Mouse (Mus musculus): ENCODE data around the gene Cfap97d2.

Cfap97d2 gene

GRCm38 (mm10) chr8:13705668-13706067, at the start of gene Cfap97d2:
TSS of gene Cfap97d2 (plus strand) at chr8:13705889.
- no peak for DNase-seq (ENCODE audit: low spot score in 2 of 2)

- DNase-seq (ENCODE audit: low spot score in 2 of 2): no peak
Observed at GRCm38 (mm10) chr8:13657479-13657878, 48.2 kb upstream of the Cfap97d2 start.

DNA sequence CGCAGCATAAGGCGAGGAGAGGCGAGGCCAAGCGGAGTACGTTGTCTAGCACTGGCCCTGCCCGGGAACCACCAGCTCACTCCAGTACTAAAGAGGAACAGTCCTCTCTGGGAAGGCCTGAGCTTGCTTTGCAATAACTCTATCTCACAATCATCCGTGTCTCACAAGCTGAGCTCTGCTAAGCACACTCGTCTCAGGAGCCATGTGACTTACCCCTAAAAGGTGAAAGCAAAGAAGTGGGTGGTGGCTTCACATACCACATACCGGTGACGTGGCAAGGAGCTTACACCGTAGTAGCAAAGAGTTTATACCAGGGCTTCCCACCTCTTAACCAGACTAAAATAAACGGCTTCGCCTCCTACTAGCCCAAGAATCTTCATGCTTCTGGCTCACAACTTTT, 45.4 kb upstream of the Cfap97d2 start:
- DNase-seq (ENCODE audit: low spot score in 2 of 2): no peak

DNA sequence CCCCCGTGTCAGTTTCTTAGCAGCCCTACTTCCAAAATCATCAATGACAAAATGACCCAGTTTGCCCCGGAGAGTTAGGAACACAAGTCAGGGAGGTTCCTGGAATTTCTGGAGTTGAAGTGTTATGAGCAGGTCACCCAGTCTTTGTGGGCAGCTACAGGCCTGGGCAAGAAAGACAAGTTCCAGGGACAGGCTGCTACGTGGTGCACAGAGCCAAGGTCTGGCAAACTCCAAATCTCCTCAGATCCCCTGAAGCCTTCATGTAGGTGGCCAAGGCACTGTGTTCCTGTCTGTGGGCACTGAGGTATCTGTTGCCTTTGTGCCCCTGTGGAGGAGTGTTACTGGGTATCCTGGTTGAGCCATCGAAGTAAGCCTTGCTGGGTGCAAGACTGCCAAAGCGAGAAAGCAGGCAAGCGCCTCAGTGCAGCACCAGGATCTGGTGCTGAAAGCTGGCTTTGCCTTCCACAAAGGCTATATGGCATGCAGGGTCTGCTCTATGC, 40.9 kb upstream of the Cfap97d2 start:
- no peak for DNase-seq (ENCODE audit: low spot score in 2 of 2)

DNA sequence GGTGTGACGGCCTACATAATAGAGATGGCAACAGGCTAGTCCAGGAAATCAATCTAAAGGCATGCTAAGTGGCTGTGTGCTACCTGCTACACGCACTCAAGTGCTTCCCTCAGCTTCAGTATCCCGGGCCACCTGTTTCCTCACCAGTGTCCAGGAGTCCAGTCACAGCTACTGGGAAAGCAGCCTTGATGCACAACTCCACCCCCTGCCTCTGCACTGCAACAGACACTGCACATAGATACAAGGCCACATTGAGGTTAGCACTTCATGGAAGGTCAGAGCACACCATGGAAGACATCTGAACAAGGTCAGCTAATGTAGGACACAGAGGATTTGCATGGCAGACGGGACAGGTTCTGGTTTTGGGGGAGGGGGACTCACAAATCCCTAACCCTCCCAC, 40.2 kb upstream of the Cfap97d2 start:
- no peak for DNase-seq (ENCODE audit: low spot score in 2 of 2)

GRCm38 (mm10) chr8:13665944-13666343, 39.7 kb upstream of the Cfap97d2 start:
- no peak for DNase-seq (ENCODE audit: low spot score in 2 of 2)

DNA sequence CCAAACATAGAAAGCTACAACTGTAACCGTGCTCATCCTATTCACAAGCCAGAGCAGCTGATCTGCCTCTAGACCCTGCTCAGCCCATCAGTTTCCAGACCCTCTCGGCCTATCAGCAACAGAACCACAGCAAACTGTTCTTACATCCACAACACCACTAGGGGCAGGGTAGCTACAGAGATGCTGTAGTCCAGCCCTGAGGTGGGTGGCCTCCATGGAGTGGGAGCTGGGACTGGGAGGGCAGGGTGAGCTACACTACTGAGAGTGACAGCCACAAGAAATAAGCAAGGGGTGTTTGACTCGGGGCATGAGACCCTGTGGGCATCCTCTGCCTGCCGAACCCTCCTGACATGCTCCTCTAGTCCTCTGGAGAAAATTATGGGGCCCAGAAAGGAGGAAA, 37.8 kb upstream of the Cfap97d2 start:
- no peak for DNase-seq (ENCODE audit: low spot score in 2 of 2)

- no peak for DNase-seq (ENCODE audit: low spot score in 2 of 2)
Observed at GRCm38 (mm10) chr8:13668367-13668766, 37.3 kb upstream of the Cfap97d2 start.

DNA sequence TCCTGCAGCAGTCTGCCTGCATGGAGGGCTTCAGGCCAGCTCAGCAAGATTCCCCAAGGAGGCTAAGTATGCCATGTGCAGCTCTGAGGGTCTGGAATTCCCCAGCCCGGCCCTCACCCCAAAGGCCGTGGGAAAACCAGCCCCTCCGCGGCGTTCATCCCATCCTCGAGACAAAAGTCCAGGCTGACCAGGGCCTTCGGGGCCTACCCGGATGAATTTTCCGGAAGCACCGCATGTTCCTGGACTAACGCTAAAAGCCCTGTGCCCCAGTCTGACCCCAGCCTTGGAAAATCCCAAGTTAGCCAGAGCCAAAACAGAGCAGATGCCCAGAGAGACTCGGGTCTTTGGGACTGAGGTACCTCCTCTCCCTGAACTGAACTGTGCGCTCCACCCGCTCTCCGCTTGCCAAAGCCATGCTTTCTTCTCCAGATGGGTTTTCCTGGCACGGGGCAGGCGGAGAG, 35.6 kb upstream of the Cfap97d2 start:
- DNase-seq (ENCODE audit: low spot score in 2 of 2): no peak

DNA sequence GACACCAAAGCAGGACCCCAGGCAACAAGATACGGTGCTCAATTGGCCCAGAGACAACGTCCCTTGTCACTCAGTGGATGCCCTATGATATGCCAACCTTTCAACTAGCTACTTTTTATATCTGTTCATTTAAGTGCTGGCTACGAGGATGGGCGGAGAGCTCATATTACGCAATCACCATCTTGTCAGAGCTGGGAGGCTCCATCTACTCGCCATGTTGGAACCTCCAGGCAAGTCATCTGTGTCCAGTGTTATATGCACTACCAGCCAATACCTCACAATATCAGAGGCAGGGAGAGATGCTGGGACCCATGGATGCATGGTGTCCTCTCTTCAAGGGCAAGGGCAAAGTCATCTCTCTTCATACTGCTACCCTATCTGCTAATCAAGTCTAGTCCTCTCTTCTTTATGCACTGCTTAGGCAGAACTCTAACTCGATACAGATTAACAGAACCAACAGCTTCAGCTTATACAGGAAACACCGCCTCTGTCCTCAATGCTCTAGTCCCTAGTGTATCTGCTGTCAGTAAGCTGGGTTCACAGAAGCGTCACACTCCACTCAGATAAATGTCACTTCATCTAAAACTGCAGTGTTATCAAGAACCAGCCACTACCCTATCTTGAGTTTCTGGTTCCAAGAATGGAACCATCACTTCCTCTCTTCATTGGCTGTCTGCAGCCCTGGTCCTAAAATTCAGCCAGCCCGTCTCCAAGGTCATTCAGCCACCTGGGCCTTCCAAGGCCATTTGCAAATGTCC, 34.3 kb upstream of the Cfap97d2 start:
- no peak for DNase-seq (ENCODE audit: low spot score in 2 of 2)

- no peak for DNase-seq (ENCODE audit: low spot score in 2 of 2)
Observed at GRCm38 (mm10) chr8:13673215-13673614, 32.5 kb upstream of the Cfap97d2 start.

GRCm38 (mm10) chr8:13674294-13675010, 31.2 kb upstream of the Cfap97d2 start:
- DNase-seq (ENCODE audit: low spot score in 2 of 2): no peak

DNA sequence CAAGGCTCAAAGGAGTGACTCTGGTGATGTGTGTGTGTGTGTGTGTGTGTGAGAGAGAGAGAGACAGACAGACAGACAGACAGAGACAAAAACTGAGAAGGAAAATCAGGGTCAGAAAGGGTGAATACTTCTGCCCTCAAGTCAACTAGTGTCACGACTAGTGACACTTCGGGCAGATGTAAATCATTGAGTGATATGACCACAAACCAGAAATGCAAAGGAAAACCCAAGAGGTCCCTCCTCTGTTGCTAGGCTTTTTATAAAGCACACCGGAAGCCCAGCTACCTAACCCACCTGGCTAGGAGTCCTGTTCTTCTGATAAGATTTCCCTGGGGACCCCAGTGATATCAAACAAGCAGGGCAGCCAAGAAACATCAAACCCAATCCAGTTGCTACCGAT, 30.6 kb upstream of the Cfap97d2 start:
- no peak for DNase-seq (ENCODE audit: low spot score in 2 of 2)

DNA sequence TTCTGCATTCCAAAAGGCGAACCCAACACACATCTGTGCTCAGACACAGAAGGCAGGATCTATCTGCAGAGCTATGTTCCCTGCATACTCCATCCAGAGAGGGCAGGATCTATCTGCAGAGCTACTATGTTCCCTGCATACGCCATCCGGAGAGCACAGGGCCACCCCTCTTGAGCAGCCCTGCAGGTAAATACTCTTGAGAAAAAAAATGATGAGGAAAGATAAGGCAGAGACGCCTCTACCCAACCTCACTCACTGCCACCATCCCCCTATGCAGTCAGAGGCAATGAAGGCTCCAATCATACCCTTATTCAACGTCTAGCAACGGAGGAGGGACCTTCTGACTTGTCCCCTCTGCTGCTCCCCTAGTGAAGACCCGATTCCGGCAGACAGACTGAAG, 30.2 kb upstream of the Cfap97d2 start:
- no peak for DNase-seq (ENCODE audit: low spot score in 2 of 2)

DNA sequence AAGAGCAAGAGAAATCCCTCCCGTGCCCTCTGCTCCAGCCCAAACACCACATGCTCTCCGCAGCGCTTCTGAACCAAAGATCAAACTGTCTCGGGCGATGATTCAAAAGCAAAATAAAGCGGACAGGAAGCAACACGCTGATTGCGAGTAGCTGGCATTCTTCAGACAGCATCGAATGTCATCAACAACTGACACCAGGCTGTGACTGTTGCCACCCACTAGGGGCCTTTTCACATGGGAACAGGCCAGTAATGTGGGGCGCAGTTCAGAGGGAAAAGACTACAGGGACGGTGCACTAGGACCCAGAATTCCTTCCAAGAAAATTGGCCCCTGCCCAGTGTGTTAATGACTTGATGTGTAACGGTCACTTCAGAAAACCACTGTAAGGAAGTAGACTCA, 29.4 kb upstream of the Cfap97d2 start:
- DNase-seq (ENCODE audit: low spot score in 2 of 2): peak in 1 of 2 experiments; percentile 40

DNA sequence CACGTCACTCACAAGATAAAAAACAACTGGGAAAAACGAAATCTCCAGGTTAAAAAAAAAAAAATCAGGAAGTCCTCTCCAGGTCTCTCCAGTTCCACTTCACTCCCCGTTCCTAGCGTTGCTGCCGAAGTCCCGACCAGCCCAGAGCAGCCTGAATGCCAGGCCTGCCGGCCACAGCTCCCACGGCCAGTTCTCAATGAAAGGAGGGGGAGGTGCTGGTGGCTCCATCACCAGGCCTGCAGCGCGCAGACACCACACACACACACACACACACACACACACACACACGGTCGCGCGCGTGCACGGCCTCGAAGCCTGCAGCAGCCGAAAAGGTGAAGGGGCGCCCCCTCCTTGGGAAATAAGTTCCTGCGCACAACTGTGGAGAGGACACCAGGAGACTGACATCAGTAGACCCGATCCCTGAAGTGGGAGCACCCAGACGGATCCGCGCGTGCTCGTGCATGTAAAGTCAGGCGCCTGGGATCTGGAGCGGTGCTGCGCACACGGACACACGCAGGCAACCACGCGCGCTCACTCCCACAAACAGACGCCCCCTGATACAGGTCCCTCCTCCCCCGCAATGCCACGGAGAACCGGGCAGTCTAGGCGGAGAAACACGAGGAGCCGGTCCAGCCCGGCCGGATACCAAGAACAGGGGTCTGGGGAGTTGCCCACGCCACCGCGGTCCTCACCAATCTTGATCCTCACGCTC, 28.8 kb upstream of the Cfap97d2 start:
- peak; percentile 55 to 56 for DNase-seq (ENCODE audit: low spot score in 2 of 2)

DNA sequence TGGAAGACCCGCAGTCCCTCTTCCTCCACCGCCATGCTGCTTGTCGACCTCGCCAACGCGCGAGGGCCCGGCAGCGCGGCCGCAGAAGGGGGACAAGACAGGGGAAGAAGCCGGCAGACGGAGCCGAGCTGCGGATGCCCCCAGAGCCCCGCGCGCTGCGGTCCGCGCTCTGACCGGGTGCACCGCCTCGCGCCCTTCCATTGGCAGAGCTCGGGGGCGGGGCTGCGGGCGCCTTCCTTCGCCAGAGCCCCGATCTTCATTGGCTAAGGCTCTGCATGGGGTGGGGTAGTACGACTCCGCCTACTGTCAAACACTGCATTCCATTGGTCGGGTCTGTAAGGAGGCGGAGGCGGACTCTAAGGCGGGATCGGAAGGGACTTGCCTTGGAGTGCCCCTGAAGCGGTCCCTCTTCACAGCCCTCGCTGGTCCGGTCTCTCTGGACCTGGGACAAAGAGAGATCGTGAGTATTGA, 28.2 kb upstream of the Cfap97d2 start, which contains the start of gene Rasa3:
Gene Rasa3 (minus strand): TSS at position 191 of the 471 bp plus-strand sequence.
- peak; percentile 84 to 88 for DNase-seq (ENCODE audit: low spot score in 2 of 2)

DNA sequence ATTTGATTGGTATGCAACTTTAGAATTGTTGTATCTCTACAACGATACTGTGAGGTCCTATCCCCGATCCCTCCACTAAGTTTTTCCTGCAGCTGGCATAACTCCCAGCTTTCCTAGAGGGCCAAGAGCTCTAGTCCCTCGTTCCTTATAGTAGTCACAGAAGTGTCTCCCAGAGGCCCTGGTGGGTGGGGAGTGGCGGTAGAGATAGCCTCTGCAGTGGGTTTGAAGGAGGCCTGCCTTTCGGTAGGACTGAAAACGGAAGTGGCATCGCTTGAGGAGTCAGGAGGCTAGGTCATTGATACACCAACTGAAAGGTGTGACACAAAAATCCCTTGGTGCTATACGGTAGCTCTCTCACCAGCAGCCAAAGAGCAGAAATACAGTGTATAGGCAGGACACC, 27.5 kb upstream of the Cfap97d2 start:
- DNase-seq (ENCODE audit: low spot score in 2 of 2): no peak

DNA sequence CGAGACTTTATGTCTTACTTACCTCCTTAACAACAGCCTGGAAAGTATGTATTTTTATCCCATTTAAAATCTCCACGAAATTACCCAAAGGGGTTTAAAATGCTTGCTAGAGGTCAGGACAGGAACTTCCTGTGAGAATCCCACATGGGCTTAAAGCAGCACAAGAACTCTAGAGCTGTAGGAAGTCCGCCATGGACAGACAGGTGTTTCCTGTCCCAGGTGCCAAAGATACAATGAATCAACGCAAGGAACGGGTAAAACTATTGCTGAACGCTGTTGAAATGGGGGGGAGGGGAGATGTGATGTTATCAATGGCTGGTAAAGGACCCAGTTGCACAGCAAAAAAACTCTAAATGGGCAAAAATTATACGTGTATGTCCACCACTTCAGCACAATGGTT, 21.6 kb upstream of the Cfap97d2 start:
- DNase-seq (ENCODE audit: low spot score in 2 of 2): no peak

- DNase-seq (ENCODE audit: low spot score in 2 of 2): no peak
Observed at GRCm38 (mm10) chr8:13685674-13686314, 19.9 kb upstream of the Cfap97d2 start.

- DNase-seq (ENCODE audit: low spot score in 2 of 2): no peak
Observed at GRCm38 (mm10) chr8:13686426-13686825, 19.3 kb upstream of the Cfap97d2 start.

Data from frontal cortex, postnatal 25 days (tissue).